Mouse (Mus musculus) layer of hippocampus, adult 9-11 months (tissue): ENCODE results near the gene Vipas39.
"Not testable (repeated sequence)": the region's sequence is repeated elsewhere in the genome, so short reads cannot be mapped to it uniquely, and the experiment has no call there.

ENCODE experiments used
- DNase-seq: peaks from one replicate; pipeline ENCODE4 v3.0.0; 2022

The Vipas39 gene

DNA sequence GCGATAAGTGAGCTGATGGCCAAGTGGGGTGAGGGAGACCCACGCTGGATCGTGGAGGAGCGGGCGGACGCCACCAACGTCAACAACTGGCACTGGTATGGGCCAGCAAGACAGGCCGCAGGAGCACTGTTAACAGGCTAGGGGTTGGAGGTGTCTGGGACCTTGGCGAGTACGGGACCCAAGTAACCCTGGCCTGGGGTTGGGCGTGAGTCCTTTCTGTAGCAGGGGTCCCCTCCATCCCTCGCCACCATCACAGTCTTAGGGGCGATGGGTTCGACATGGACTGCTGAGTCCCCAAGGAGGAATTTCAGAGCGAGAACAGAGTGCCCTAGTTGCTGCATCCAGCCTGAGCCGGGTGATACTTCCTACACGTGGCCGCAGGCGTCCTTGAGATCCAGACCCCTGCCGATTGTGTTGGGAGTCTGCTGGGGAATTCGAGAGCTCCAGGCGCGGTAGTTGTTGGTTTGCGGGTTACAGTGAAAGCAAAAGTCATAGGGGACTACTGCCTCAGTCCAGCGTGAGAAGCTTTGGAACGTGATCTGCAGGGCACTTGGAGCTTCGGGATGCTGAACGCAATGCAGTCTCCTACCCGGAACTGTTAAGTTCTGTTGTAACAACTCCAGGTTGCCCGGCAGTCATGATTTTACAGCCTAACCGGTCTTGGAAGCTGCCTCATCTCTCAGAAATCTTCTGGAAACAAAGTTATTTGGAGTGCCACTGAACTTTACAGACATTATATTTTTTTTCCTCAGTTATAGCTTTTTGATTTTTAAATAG, 959 bp upstream of the Vipas39 start:
- DNase-seq = no peak

DNA sequence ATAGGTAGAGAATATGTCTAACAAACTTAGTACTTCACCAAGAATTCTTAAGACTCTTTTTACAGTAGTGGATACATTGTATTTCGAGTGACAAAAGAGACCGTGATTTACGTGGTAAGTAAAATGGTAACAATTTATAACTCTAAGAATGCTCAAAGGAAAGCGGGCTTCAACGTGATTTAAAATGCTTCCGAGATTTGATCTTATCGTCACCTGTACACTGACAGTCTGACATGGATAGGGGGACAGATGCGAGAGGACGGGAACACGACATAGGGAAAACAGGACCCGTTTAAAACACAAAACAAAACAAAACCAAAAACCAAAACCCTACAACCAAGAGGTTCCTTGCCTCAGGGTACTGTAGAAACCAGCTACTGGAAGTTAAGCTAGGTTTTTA, 612 bp downstream of the Vipas39 start:
- no peak for DNase-seq

GRCm38 (mm10) chr12:87260562-87260961, 5.5 kb downstream of the Vipas39 start:
- DNase-seq = no peak

DNA sequence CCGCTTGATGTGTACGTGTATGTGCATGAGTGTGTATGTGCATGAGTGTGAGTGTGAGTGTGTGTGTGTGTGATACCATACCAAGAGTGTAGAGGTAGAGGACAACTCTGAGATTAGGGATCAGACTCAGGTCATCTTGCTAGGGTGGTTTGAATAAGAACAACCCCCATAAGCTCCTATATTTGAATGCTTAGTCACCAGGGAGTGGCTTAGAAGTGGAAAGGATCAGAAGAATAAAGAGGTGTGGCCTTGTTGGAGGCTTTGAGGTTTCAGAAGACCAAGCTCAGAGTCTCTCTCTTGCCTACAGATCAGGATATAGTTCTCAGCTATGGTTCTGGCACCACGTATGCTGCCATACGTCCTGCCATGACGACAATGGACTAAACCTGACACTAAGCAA, 9.4 kb downstream of the Vipas39 start:
- DNase-seq = no peak

GRCm38 (mm10) chr12:87253878-87254277, 12.2 kb downstream of the Vipas39 start:
- no peak for DNase-seq

GRCm38 (mm10) chr12:87250161-87250560, 15.9 kb downstream of the Vipas39 start:
- no peak for DNase-seq

DNA sequence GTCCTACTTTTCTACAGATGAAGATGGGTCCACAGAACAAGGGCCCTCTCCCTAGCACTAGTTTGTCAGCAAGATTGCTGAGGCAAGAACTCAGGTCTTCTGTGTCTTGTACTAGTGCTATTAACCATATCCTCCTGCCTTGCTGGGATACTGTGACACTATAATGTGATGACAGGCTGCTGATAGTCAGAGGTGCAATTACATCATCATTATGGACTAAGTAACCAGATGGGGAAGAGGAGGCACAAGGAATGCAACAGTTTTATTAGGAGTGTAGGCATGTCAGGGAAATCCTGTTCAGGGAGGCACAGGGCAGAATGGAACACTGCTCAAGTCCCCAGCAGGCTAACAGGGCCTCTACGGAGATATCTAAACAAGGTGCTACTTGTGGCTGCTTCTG, 27.4 kb downstream of the Vipas39 start, which contains the start of gene Noxred1:
Gene Noxred1 (minus strand): TSS at position 101 of the 400 bp plus-strand sequence.
- DNase-seq = no peak

GRCm38 (mm10) chr12:87236882-87237483, 29.1 kb downstream of the Vipas39 start:
- DNase-seq = no peak

DNA sequence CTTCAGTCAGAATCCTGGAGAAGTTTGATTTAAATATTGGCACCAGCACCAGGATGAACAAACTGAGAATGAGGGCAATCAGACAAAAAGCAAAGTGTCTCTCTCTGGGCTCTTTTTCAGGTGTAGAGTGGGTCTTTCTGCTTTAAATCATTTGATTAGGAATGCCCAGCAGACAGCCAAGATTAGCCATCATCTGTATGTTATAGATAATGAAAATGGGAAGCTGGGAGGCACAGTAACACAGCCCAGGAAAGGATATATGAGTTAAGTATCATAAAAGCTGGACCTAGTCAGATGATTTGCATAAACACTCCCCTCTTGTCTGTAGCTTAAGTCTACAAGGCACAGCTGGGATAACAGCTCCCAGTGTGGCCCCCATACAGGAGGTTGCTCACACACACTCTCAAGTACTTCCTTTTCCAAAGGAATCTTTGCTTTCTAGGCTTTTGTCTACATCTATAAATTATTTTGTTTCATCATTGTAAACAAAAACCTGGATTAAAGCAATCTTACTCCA, 35.6 kb downstream of the Vipas39 start:
- no peak for DNase-seq

DNA sequence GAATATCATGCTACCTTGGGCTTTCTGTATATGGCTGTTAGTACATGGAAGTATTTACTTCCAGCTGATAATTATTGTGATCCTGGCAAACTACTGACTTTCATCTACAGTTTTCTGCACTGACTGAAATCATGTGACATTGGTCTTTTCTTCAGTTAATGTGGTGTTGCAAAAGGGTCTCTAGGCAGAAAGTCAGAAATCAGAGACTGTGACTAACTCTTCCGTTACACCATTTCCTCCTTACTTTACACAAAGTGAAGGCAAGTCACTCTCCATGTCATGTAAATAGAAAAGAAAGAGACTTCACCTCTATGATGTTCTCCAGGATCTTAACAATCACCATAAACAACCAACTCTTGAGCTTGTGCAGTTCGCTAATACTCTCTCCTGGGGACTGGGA, 36.4 kb downstream of the Vipas39 start:
- DNase-seq = no peak

- DNase-seq = no peak
Observed at GRCm38 (mm10) chr12:87226801-87227200, 39.3 kb downstream of the Vipas39 start.

GRCm38 (mm10) chr12:87224950-87225349, 41.1 kb downstream of the Vipas39 start:
- DNase-seq = no peak

DNA sequence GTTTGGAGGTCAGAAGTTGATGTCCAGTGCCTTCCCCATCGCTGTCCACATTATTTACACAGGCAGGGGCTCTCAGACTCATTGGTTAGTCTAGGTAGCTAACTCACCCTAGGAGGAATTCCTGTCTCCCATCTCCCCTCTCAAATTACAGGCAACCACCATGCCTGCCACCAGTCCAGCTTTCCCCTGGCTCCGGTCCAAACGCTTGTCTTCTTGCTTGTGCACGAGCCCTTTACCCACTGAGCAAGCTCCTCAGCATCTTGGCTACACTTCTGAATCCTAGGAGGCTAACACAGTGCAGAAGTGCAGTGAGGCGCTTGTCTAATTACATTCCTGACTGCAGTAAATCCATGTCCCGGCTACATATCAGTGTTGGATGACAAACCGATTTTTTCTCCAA, 46.7 kb downstream of the Vipas39 start:
- DNase-seq = no peak

DNA sequence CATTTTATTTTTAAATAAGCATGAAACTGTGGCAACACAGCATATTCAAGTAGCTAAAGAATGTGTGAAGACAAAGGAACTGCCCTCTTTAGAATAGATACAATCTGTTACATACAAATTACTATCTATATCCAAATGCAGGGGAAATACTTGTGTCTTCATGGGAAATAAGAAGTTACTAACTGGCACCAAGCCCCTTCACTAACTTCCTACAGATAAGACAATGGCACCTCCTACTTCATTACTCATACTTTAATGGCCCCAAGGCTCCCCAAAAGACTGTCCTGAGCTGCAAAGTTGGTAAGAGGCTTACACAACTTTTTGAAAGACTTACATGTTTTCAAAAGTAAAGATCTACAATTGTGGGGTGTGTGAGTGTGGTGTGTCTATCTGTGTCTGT, 48.5 kb downstream of the Vipas39 start:
- DNase-seq = no peak

DNA sequence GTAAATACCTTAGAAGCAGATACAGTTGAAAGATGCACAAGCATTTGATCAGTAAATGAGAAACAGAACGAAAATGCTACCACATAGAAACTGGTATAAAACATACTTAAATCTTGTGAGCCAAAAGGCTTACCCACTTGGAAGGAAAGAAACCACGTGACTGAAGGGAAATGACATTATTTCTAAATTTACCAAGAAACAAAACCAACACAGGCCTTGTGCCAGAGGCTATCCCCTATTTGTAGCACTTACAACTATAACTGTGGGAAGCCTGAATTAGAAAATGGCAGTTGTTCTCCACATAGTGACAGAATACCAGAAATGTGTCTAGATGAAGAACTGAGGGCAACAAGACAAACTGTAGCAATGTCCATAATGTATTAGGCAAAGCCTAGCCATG, 50.0 kb downstream of the Vipas39 start:
- no peak for DNase-seq

DNA sequence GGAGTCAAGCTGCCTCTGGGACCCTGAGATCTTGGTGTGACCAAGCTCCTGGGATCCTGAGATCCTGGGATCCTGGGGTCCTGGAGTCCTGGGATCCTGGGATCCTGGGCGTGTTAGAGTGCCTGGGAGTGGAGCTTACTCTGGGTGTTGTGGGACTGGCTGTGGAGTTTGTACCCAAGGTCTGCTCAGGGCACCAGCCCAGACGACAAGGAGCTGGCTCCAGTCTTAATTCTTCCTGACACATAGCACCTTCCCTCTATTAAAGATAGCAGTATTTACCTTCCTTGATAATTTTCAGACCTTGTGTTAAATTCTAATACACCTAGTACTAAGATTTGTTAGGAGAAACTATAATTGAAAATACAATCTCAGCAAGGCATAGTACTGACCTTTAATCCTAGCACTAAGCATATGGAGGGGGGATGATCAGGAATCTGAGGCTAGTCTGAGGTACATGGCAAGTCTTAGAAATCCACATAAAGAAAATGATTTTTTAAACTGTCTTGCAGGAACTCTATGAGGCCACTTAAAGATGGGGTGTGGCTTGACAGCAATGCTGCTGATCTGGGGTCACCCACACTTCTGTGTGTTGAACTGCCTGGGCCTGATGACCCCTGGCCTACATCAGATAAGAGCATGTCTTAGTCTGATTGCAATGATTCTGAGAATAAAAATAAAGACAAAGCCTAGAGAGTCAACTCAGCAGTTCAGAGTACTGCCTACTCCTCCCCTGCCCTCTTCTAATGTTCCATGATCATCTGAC, 53.0 kb downstream of the Vipas39 start:
- DNase-seq = no peak

- DNase-seq = not testable (repeated sequence)
Observed at GRCm38 (mm10) chr12:87205789-87206188, 60.3 kb downstream of the Vipas39 start.

DNA sequence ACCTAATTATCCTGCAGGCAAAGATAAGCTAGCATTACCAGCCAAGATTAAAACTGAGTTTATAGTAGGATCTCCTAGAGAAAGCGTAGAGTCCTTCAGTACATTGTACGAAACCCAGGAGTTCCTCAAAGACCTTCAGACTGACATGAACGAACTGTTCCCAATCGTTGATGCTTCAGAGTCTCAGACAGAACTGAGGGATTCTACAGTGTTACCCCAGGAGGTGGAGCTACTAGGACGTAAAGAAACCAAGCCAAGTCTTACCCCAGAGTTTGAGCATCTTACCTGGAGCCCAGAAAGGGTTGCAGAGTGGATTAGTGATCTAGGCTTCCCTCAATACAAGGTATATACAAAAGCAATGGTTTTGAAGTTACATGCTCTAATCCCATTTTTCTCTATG, 64.4 kb downstream of the Vipas39 start:
- DNase-seq = no peak

GRCm38 (mm10) chr12:87199973-87200586, 66.0 kb downstream of the Vipas39 start, which contains the start of gene Tmed8:
Gene Tmed8, minus strand, starts transcription at chr12:87200454.
- peak; percentile 79 for DNase-seq

DNA sequence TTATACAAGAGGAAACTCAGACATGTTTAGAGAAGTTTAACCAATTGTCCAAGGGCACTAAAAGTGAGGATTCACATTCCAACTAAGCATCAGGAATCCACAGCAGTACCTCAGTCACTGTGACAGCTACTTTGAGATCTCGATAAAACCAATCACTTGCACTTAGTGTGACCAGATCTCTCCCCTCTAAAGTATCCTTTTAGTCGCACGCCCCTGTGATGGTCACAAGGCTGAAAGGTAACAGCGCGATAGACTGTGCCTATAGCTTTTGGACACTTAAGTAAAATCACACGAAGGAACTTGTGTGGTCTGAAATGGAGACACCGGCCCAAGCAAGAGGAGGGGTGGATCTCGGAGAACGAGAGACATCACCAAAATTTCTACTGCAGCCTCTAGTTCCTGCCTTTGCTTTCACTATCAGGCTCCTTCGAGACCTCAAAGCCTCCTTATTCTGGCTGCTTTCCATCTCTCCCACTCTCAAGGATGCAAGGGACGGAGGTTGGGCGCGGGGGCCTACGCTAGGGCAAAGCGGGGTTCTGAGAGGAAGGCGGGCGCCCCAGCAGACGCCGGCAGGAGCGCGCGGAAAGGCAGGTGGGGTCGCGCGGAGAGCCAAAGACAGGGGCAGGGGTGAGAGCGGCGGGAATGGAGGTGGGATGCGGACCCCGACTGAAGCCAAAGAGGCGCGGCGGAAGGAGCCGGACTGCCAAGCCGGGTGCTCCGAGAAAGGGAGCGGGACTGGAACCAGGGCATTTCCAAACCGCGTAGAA, 66.7 kb downstream of the Vipas39 start, which contains the start of gene Samd15:
Gene Samd15 (plus strand): TSS at position 518 of the 767 bp plus-strand sequence.
- peak; percentile 18 for DNase-seq

GRCm38 (mm10) chr12:87198792-87199191, 67.3 kb downstream of the Vipas39 start:
- no peak for DNase-seq

DNA sequence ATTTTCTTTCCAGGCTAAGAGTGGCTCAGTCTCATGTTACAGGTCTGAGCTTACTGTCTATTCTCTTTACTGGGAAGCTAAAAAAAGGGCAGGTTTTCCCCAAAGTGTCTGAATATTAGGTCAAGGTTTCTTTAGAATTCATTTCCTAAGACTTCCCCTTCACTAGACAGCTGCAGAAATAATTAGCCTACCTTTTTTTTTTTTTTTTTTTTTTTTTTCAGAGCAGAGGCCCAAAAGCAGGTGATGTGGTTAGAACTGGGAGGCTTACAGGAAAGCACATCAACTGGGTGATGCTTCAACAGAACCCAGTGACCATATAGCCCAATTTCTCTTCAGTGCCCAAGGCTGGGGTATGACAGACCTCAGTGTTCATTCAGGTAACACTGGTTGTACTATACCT, 69.7 kb downstream of the Vipas39 start:
- DNase-seq = no peak
